Mouse (Mus musculus) spleen, adult 2 months (tissue): ENCODE results near the gene Sox10. TPM values are rescaled to one million over a fixed set of nuclear protein-coding genes. Genes with fewer than 3 reads are reported as not detected.

ENCODE experiments used
- DNase-seq, 2 experiments: peaks; one replicate each; pipeline versions ENCODE4 v3.0.0 to v3.0.0-alpha.2; 2012 to 2021; ENCODE audit warnings: low spot score in 2 of 2, low read depth in 1 of 2
- H3K27ac ChIP-seq: fragments of 200-500 bp; 2 replicates; pipeline ENCODE4 v1.5.1; 2012; ENCODE audit warnings: low read length, inconsistent platforms; ENCODE audit not compliant: insufficient read depth
- H3K27me3 ChIP-seq: fragments of 200-500 bp; 2 replicates; pipeline ENCODE4 v1.6.1; 2012; ENCODE audit warnings: mild to moderate bottlenecking, moderate library complexity, low read length, inconsistent platforms; ENCODE audit not compliant: control insufficient read depth, insufficient read depth
- H3K36me3 ChIP-seq: fragments of 200-500 bp; 2 replicates; pipeline ENCODE4 v1.6.1; 2012; ENCODE audit warnings: mild to moderate bottlenecking, low read length, inconsistent platforms; ENCODE audit not compliant: control insufficient read depth, insufficient read depth
- H3K4me1 ChIP-seq: fragments of 200-500 bp; 2 replicates; pipeline ENCODE4 v1.6.1; 2011; ENCODE audit warnings: inconsistent platforms; ENCODE audit not compliant: control insufficient read depth, insufficient read depth, insufficient read length
- H3K4me3 ChIP-seq: fragments of 200-500 bp; 2 replicates; pipeline ENCODE4 v1.5.1; 2011; ENCODE audit warnings: mild to moderate bottlenecking, inconsistent platforms; ENCODE audit not compliant: insufficient read depth, insufficient read length; ENCODE audit errors: extremely low read depth
- CTCF ChIP-seq: fragments of 200-500 bp; IDR thresholded peaks from 2 replicates; pipeline ENCODE4 v1.5.1; 2011; ENCODE audit warnings: mild to moderate bottlenecking, inconsistent platforms; ENCODE audit not compliant: insufficient read depth, insufficient read length, insufficient replicate concordance; ENCODE audit errors: extremely low read depth
- POLR2A ChIP-seq: fragments of 200-500 bp; IDR thresholded peaks from 2 replicates; pipeline ENCODE4 v1.6.1; 2011; ENCODE audit warnings: low read depth, low read length, inconsistent platforms
- WGBS: fragments of 180-500 bp; shearing (Covaris S2); methylation state at CpG from one replicate; pipeline ENCODE4 v1.1.7; 2018; 5-methylcytosine and 5-hydroxymethylcytosine counted together
- polyA plus RNA-seq: library from polyadenylated mRNA; depleted of rRNA; stranded (reverse); fragments of >200 nt; gene quantifications from 2 replicates; pipeline ENCODE4 v1.2.3, GENCODE M21; 2012

Gene Sox10
- polyA plus RNA-seq, 1 experiment = 2.0 TPM

- H3K4me1 ChIP-seq = no peaks in the 10 kb centered on the region
- TF ChIP-seq CTCF (no peak), POLR2A (no peak)
- H3K27ac ChIP-seq = no peak overlapping the region
- no peak overlapping the region for H3K4me3 ChIP-seq
- no peaks in the 10 kb centered on the region for H3K36me3 ChIP-seq
- DNase-seq = no peak
- WGBS = 94% methylated on average over 2 of the region's 2 CpGs
- H3K27me3 ChIP-seq = no peaks in the 10 kb centered on the region
These were observed 26.4 kb upstream of the Sox10 start for GRCm38 (mm10) chr15:79191426-79191825.

GRCm38 (mm10) chr15:79187819-79188218 is 22.8 kb upstream of the Sox10 start:
- H3K36me3 ChIP-seq = no peaks in the 10 kb centered on the region
- DNase-seq = no peak
- no peak overlapping the region for H3K4me3 ChIP-seq
- no peaks in the 10 kb centered on the region for H3K27me3 ChIP-seq
- H3K27ac ChIP-seq = no peak overlapping the region
- H3K4me1 ChIP-seq = no peaks in the 10 kb centered on the region
- TF ChIP-seq CTCF = no peak
- TF ChIP-seq POLR2A = no peak
- 89% methylated on average over 8 of the region's 8 CpGs for WGBS

- Histone ChIP-seq H3K4me3 (no peak overlapping the region), H3K4me1 (no peaks in the 10 kb centered on the region), H3K27ac (no peak overlapping the region), H3K36me3 (no peaks in the 10 kb centered on the region), H3K27me3 (no peaks in the 10 kb centered on the region)
- no peak for DNase-seq
- WGBS = 92% methylated on average over 10 of the region's 10 CpGs
- TF ChIP-seq CTCF = no peak
- no peak for TF ChIP-seq POLR2A
These were observed 20.2 kb upstream of the Sox10 start for GRCm38 (mm10) chr15:79185213-79185612.

- Histone ChIP-seq H3K4me3 (no peak overlapping the region), H3K27me3 (no peaks in the 10 kb centered on the region), H3K4me1 (no peaks in the 10 kb centered on the region), H3K27ac (no peak overlapping the region), H3K36me3 (no peaks in the 10 kb centered on the region)
- no peak for DNase-seq
- TF ChIP-seq CTCF (no peak), POLR2A (no peak)
- 53% methylated on average over 6 of the region's 6 CpGs for WGBS
These were observed 11.9 kb upstream of the Sox10 start for GRCm38 (mm10) chr15:79176905-79177304.

- 75% methylated on average over 8 of the region's 8 CpGs for WGBS
- H3K4me1 ChIP-seq = no peaks in the 10 kb centered on the region
- TF ChIP-seq POLR2A (no peak), CTCF (no peak)
- H3K36me3 ChIP-seq = no peaks in the 10 kb centered on the region
- H3K4me3 ChIP-seq = no peak overlapping the region
- no peak for DNase-seq
- peaks cover 14% of the 10 kb centered on the region for H3K27me3 ChIP-seq
- no peak overlapping the region for H3K27ac ChIP-seq
These were observed 1.7 kb upstream of the Sox10 start for GRCm38 (mm10) chr15:79166712-79167111.

GRCm38 (mm10) chr15:79164251-79164650 is 789 bp downstream of the Sox10 start:
- Histone ChIP-seq H3K4me1 (no peaks in the 10 kb centered on the region), H3K27me3 (peaks cover 14% of the 10 kb centered on the region), H3K36me3 (no peaks in the 10 kb centered on the region), H3K4me3 (no peak overlapping the region), H3K27ac (no peak overlapping the region)
- no peak for DNase-seq
- no peak for TF ChIP-seq POLR2A
- no peak for TF ChIP-seq CTCF
- 10% methylated on average over 15 of the region's 15 CpGs for WGBS

DNA sequence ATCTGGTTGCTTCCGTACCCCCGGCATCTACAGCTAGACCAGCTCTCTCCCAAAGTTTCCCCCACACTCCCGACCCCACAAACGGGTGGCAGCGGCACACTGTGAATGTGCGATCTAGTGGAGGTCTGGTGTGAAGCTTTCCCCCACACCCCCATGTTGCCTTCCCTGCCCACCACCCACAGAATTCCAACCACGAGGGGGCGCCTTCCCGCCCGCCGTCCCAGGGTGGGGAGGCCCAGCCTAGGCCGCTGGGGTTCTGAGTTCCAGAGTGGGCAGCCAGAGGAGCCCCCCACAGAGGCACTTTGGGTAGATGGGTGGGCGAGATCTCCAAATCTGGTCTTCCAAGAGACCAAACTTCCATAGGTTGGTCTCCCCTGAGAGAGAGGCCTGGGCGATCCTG is 2.2 kb downstream of the Sox10 start:
- TF ChIP-seq CTCF (no peak), POLR2A (no peak)
- no peaks in the 10 kb centered on the region for H3K4me1 ChIP-seq
- H3K4me3 ChIP-seq = no peak overlapping the region
- DNase-seq = no peak
- no peaks in the 10 kb centered on the region for H3K36me3 ChIP-seq
- WGBS = 49% methylated on average over 14 of the region's 14 CpGs
- H3K27ac ChIP-seq = no peak overlapping the region
- peaks cover 14% of the 10 kb centered on the region for H3K27me3 ChIP-seq
